Mouse (Mus musculus) brown adipose tissue, adult 24 weeks (tissue): ENCODE results near the gene Sik1. TPM values are rescaled to one million over a fixed set of nuclear protein-coding genes. Genes with fewer than 3 reads are reported as not detected.
"Not testable (repeated sequence)": the region's sequence is repeated elsewhere in the genome, so short reads cannot be mapped to it uniquely, and the experiment has no call there.

Experiments used
- H3K27ac ChIP-seq: fragments of 200-500 bp; replicated peaks from 2 replicates; pipeline ENCODE4 v1.5.1; 2012; ENCODE audit warnings: low read depth, mild to moderate bottlenecking, low read length
- H3K4me1 ChIP-seq: fragments of 200-500 bp; 2 replicates; pipeline ENCODE4 v1.6.1; 2012; ENCODE audit warnings: low read length, mixed read lengths; ENCODE audit not compliant: control insufficient read depth, insufficient read depth, insufficient read length
- H3K4me3 ChIP-seq: fragments of 200-500 bp; 2 replicates; pipeline ENCODE4 v1.5.1; 2012; ENCODE audit warnings: low read depth, mild to moderate bottlenecking, low read length, moderate library complexity; ENCODE audit not compliant: insufficient read depth
- polyA plus RNA-seq: library from polyadenylated mRNA; stranded (reverse); fragments of >200 nt; gene quantifications from 2 replicates; pipeline ENCODE4 v1.2.4, GENCODE M21; 2012; ENCODE audit not compliant: missing spikeins, insufficient read depth, insufficient read length

The Sik1 gene
- polyA plus RNA-seq, 1 experiment = 39.2 TPM

- Histone ChIP-seq H3K27ac (no peak overlapping the region), H3K4me3 (no peak overlapping the region), H3K4me1 (peaks cover 6% of the 10 kb centered on the region)
These were observed 34.0 kb upstream of the Sik1 start for GRCm38 (mm10) chr17:31889446-31890201.

DNA sequence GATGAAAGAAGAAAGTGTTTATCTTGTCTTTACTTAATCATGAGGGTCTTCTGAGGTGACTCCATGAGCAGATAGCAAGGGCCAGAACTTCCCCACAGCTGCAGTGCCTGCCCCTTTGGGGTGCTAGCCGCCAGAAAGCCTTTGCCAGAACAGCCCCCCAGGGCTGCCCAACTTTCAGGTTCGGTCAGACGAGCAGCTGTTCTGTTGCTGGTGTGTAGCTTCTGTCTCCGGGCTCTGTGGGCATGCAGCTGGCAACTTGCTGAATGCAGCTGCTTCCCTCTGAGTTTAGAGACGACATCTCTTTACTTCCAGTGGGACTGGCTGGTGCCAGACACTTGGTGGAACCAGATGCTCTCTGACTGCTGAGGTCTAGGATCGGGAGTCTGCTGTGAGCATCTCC, 32.9 kb upstream of the Sik1 start:
- H3K4me3 ChIP-seq = no peak overlapping the region
- H3K27ac ChIP-seq = no peak overlapping the region
- peaks cover 6% of the 10 kb centered on the region for H3K4me1 ChIP-seq

- not testable (repeated sequence) for H3K27ac ChIP-seq, H3K4me1 ChIP-seq, H3K4me3 ChIP-seq
These were observed 29.1 kb upstream of the Sik1 start for GRCm38 (mm10) chr17:31884676-31885075.

DNA sequence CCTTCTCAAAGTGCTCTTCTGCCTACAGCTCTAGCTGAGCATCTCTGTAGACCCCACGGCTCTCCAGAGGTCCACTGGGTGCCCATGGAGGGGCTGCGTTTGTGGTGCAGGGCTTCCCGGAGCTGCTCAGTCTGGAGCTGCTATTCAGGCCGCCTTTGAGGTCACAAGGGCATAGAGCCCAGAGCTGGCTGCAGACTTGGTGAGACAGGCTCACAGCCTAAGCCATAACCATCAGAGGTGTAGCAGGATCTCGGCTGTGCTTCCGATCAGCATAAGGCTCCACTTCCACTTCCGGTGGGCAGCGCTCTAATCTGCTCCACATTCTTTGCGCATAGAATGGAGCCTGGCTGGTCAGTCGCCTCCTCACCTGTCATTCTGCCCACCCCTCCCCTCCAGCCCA, 23.8 kb upstream of the Sik1 start:
- no peak overlapping the region for H3K27ac ChIP-seq
- H3K4me1 ChIP-seq = peaks cover 38% of the 10 kb centered on the region
- H3K4me3 ChIP-seq = no peak overlapping the region

- peaks cover 48% of the 10 kb centered on the region for H3K4me1 ChIP-seq
- no peak overlapping the region for H3K4me3 ChIP-seq
- peak overlapping the region; percentile 35 for H3K27ac ChIP-seq
These were observed 22.1 kb upstream of the Sik1 start for GRCm38 (mm10) chr17:31877650-31878141.

- H3K27ac ChIP-seq = peak overlapping the region; percentile 35
- H3K4me1 ChIP-seq = peaks cover 51% of the 10 kb centered on the region
- no peak overlapping the region for H3K4me3 ChIP-seq
These were observed 21.6 kb upstream of the Sik1 start for GRCm38 (mm10) chr17:31877181-31877581.

GRCm38 (mm10) chr17:31876775-31877174, 21.2 kb upstream of the Sik1 start:
- 0 out of 2 replicates have a peak overlapping the region, but pooled peaks have one; percentile 9 for H3K27ac ChIP-seq
- peaks cover 53% of the 10 kb centered on the region for H3K4me1 ChIP-seq
- no peak overlapping the region for H3K4me3 ChIP-seq

DNA sequence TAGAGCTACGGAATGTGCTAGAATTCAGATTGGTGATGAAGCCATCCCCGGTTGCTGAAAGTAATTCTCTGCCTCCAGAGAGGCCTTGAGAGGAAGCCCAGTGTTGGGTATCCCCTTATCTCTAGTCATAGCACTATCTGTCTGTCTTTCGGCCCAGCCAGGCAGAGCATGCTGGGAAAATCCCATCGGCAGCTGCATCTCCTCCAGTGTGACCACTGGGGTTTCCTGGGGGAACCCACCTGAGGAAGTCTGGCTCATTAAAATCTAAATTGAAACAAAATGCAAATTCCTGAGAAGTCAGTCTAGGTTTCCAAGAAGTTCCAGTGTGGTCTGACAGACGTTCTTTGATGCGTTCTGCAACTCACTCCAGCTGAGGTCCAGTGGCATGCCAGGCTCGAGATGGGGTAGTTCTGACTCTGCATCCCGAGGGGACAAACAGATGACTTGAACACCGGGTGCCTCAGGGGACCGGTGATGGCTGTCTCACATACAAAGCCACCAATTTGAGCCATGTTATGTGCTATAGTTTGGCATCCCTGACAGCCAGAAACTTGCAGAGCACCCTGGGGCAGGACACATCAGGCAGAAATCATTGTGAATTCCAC, 19.8 kb upstream of the Sik1 start:
- Histone ChIP-seq H3K4me1 (peaks cover 53% of the 10 kb centered on the region), H3K4me3 (no peak overlapping the region), H3K27ac (no peak overlapping the region; the same call in none of the 2 replicates)

DNA sequence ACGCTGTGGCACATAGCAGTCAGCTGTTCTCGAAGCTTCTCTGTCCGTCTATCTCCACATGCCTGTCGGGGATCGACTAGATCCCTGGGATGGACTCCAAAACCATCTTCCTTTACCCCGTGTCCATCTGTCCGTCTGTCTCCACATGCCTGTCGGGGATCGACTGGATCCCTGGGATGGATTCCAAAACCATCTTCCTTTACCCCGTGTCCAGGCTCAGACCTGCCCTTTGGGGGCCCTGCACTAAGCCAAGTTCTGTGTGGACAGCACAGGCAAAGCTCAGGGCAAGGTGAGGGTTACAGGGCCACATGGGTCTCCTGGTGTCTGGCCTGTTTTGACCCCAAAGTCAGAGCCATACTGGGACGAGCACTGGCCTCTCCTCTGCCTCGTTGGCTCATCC, 19.1 kb upstream of the Sik1 start:
- no peak overlapping the region for H3K4me3 ChIP-seq
- peaks cover 53% of the 10 kb centered on the region for H3K4me1 ChIP-seq
- H3K27ac ChIP-seq = peak overlapping the region; percentile 91

- no peak overlapping the region for H3K4me3 ChIP-seq
- peaks cover 53% of the 10 kb centered on the region for H3K4me1 ChIP-seq
- H3K27ac ChIP-seq = peak overlapping the region; percentile 93
These were observed 18.4 kb upstream of the Sik1 start for GRCm38 (mm10) chr17:31873973-31874372.

DNA sequence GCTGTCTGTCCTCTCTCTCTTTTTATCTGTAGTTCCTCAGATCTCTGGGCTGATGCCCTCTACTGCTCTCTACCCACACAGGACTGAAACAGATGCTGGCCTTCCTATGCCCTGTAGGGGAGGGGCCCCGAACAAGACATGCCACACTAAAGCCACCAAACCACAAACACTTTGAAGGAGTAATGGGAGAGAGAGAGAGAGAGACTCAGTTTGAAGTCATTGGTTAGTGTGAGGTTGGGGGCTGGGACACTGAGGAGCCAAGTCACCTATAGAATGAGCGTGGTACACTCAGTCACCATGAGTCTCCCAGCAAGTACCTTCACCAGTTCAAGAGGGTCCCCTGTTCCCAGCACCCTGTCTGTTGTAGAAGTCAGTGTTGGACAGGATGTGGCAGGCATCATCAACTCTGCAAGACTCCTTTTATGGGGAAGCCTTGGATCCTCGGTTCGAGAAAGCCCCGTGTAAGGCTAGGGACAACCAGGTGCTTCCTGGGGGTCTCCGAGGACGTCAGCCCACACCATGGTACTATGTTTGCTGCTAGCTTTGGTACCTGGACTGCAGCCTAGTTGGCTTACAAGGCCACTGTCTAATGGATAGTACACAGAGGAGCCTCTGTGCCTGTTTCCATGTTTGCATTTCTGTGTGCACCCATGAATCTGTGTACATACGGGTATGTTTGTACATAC, 17.7 kb upstream of the Sik1 start:
- Histone ChIP-seq H3K4me3 (no peak overlapping the region), H3K4me1 (peaks cover 53% of the 10 kb centered on the region), H3K27ac (peak overlapping the region; percentile 93)

DNA sequence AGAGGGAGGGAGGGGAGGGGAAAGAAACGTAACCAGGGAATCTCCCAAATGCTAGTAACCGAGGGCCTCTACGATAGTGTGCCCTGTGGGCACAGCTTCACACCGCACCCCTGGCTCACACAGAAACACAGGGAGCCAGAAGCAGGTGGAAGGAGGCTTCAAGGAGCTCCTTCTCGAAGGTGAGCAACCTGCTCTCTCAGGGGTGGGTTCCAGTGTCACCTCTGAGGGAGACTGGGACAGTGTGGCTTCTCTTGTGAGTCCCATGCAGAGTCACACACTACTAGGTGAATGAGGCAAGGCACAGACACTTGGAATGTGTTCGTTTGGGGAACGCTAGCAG, 17.2 kb upstream of the Sik1 start:
- Histone ChIP-seq H3K4me3 (no peak overlapping the region), H3K27ac (peak overlapping the region; percentile 93), H3K4me1 (peaks cover 48% of the 10 kb centered on the region)

DNA sequence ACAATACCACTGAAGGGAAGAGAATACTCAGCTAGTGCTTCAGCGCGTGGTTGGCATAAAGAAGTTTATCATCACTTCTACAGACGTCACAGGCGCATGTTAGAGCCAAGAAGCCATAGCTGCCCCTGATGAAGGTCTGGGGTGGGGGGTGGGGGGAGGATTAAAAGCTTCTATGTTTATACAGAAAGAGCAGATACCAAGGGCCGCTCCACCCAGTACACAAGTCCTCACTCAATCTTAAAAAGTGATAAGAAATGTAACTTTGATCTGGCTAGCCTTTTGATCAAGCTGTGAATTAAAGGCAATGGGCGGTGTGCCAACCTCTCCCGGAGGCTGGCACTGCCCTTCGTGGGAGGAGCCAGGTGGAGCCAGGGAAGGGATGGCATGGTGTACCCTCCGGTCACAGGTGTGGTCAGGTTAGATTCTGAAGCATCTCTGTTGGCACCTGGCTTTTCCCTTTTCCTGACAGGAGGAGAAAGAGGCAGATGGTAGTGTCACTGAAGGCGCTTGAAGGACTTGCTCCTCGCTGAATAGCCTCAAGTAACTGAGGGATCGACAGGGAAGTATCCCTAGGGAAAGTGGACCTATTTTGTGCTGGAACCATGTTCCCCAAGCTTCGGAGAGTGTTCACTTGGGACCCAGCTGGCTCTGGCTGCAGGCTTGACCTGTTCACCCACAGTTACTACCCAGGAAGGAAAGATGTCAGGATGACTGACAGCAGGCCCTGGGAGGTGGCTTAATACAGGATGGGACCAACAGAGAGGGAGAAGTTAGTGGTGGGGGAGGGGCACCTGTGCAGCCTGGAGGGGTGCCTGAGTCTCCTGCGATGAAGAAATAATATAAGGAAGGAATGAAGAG, 16.6 kb upstream of the Sik1 start:
- H3K4me1 ChIP-seq = peaks cover 42% of the 10 kb centered on the region
- no peak overlapping the region for H3K27ac ChIP-seq
- H3K4me3 ChIP-seq = no peak overlapping the region

DNA sequence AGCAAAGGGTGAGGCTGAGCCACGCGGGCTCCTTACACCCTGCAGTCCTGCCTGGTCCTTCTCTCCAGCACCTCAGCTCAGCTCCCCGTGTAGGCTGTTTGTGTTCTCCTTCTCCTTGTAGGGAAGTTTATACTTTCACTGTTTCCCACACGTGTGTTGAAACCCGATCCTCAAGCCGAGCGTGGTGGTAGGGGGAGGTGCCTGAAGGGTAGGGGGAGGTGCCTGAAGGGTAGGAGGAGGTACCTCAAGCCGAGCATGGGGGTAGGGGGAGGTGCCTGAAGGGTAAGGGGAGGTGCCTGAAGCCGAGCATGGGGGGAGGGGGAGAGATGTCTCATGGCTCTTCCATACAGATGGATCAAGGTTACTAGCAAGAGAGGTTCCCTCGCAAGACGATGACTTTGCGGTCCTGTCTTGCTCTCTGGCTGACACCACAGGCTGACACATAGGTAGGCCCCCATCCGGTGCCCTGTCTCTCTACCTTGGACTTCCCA, 15.4 kb upstream of the Sik1 start:
- H3K27ac ChIP-seq = no peak overlapping the region
- H3K4me1 ChIP-seq = peaks cover 30% of the 10 kb centered on the region
- no peak overlapping the region for H3K4me3 ChIP-seq

DNA sequence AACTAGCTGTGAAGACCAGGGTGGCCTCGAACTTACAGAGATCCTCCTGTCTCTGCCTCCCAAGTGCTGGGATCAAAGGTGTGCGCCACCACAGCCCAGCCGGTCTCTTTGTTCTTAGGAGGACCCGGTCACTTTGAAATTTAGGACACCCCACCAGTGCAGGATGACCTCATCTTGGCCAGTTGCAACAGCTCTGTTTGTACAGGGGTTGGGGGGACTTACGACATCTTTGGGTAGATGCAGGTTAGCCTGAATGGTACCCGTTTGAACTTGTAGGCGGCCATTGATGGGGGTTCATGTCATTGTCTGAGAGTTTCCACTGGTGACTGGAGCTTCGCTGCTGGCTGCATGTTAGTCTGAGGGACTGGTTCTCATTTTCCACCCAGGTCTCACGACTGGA, 14.8 kb upstream of the Sik1 start:
- H3K27ac ChIP-seq = no peak overlapping the region
- H3K4me1 ChIP-seq = peaks cover 26% of the 10 kb centered on the region
- H3K4me3 ChIP-seq = no peak overlapping the region
